Mouse (Mus musculus) cortical plate, adult 2 months (tissue): ENCODE results near the gene Creld1.

Source experiments
- CTCF ChIP-seq: fragments of 200-500 bp; IDR thresholded peaks from 2 replicates; pipeline ENCODE4 v1.5.1; 2011; ENCODE audit warnings: mild to moderate bottlenecking, control low read depth, low read length; ENCODE audit not compliant: insufficient read depth; ENCODE audit errors: extremely low read depth
- POLR2A ChIP-seq: fragments of 200-500 bp; IDR thresholded peaks from 2 replicates; pipeline ENCODE4 v1.6.1; 2011; ENCODE audit warnings: mild to moderate bottlenecking, low read length, control low read depth; ENCODE audit not compliant: insufficient read depth; ENCODE audit errors: extremely low read depth

GRCm38 (mm10) chr6:113464040-113464439, 19.1 kb upstream of the Creld1 start:
- TF ChIP-seq CTCF: no peak
- no peak for TF ChIP-seq POLR2A
